Comparison of ENCODE assay signal across 21 mouse cellular contexts in the genomic region with DNA sequence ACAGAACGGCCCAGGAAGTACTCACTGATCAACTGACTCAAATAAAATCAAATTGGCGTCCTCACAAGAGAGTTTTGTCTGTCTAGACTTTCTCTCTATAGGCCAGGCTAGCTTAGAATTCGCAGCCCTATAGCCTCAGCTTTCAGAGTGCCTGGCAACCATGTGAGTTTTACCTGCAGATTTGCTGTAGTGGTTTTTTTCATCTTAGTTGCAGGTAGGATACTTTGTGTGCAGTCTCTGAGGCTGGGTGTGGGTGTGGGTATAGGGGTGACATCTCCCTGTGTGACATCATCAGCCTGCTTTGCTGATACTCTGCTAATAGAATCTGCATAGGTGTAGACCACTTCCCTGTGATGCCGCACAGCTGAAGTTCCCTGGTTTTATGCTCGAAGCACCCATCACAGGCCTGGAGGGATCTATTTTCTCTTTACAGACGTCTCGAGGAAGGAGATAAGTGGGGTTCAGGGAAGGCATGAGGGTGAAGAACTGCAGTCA. TPM values are rescaled to one million over a fixed set of nuclear protein-coding genes. Genes with fewer than 3 reads are reported as not detected.
A peak's percentile ranks its signal among the peaks of the same experiment; 100 is the strongest.
DNase-seq lines count a peak whose midpoint lies in the region; ATAC-seq and TF ChIP-seq lines count a peak whose summit lies in the region.
"Had no signal": no experiment of that assay in that cellular context is flagged by ENCODE, and none has a peak within 500 bp of the region (broad histone marks: within the 10 kb centered on the region; RNA-seq: fewer than 3 reads in every experiment).

No protein-coding gene starts in this region.

- peak overlapping the region; percentile 39 for H3K4me3 ChIP-seq in spleen, adult 2 months (ENCODE audit: extremely low read depth, insufficient read depth, insufficient read length)
- H3K4me3 ChIP-seq: embryonic facial prominence, embryonic 10.5 days; forebrain, embryonic 13.5 days; heart, adult 2 months; heart, embryonic 12.5 days; hindbrain, embryonic 10.5 days; hindbrain, embryonic 15.5 days had no signal

- WGBS in spleen, adult 2 months: 64% methylated on average over 7 of the region's 7 CpGs

- H3K4me1 ChIP-seq in spleen, adult 2 months (ENCODE audit: control insufficient read depth, insufficient read depth, insufficient read length): peaks cover 23% of the 10 kb centered on the region; the same call in 1 of the 2 replicates
- H3K4me1 ChIP-seq: embryonic facial prominence, embryonic 10.5 days; forebrain, embryonic 13.5 days; heart, embryonic 12.5 days; hindbrain, embryonic 10.5 days; hindbrain, embryonic 15.5 days had no signal

- peak; percentile 69 for ATAC-seq in activated CD4-positive, CD25-positive, alpha-beta regulatory T cell, adult 4 months
- ATAC-seq: forebrain, embryonic 13.5 days had no signal

- H3K36me3 ChIP-seq in spleen, adult 2 months (ENCODE audit: control insufficient read depth, insufficient read depth, low read length): peaks cover 1% of the 10 kb centered on the region; the same call in 1 of the 2 replicates
- H3K36me3 ChIP-seq: embryonic facial prominence, embryonic 10.5 days; heart, embryonic 12.5 days; hindbrain, embryonic 10.5 days; hindbrain, embryonic 15.5 days had no signal

- no peak for DNase-seq in spleen, adult 2 months (ENCODE audit: low read depth in 1 of 2, low spot score in 2 of 2)
- DNase-seq in spleen, postnatal 36 days (ENCODE audit: low spot score in 2 of 2): no peak
- DNase-seq in CD4-positive, CD25-positive, alpha-beta regulatory T cell, adult 2 months (ENCODE audit: low read depth, low spot score): peak; percentile 52
- DNase-seq in naive thymus-derived CD4-positive, alpha-beta T cell, adult 2 months (ENCODE audit: low read depth): peak; percentile 52
- no peak for DNase-seq in adrenal gland, postnatal 36 days
- DNase-seq in kidney, adult 18-20 months: no peak
- no peak for DNase-seq in frontal cortex, postnatal 36 days (ENCODE audit: low spot score in 2 of 2)
- DNase-seq: adrenal gland, adult 2 months; adrenal gland, postnatal 25 days; cerebellum, adult 2 months; cerebellum, postnatal 10 days; gastrocnemius, postnatal 14 days; heart, adult 2 months had no signal

- TF ChIP-seq CTCF in spleen, adult 2 months (IDR thresholded peaks at IDR 0.05; ENCODE audit: extremely low read depth, insufficient read depth, insufficient read length, insufficient replicate concordance): no peak

- H3K27ac ChIP-seq in spleen, adult 2 months (ENCODE audit: insufficient read depth, low read length): peak overlapping the region; percentile 98
- H3K27ac ChIP-seq: embryonic facial prominence, embryonic 10.5 days; forebrain, embryonic 13.5 days; heart, adult 2 months; hindbrain, embryonic 10.5 days; hindbrain, embryonic 15.5 days had no signal

- no peak for TF ChIP-seq POLR2A in spleen, adult 2 months (IDR thresholded peaks at IDR 0.05; ENCODE audit: low read depth, low read length)

- H3K27me3 ChIP-seq in spleen, adult 2 months (ENCODE audit: control insufficient read depth, insufficient read depth, low read length): no peaks in the 10 kb centered on the region
- H3K27me3 ChIP-seq: forebrain, embryonic 13.5 days; heart, embryonic 12.5 days; hindbrain, embryonic 15.5 days had no signal

RNA-seq across cellular contexts. Expression of a gene that starts 1.2 kb away (rescaled TPM):
- polyA plus RNA-seq in spleen, adult 2 months (2012; rRNA removed): 63.7 and 80.7 TPM in 2 replicates
- 10 to 100 TPM; 35.9 to 55.7 TPM for polyA plus RNA-seq in activated CD4-positive, CD25-positive, alpha-beta regulatory T cell, adult 4 months (2017; shearing (Covaris generic))
- total RNA-seq in adrenal gland, postnatal 36 days (2021): under 1 TPM; 0.33 to 0.53 TPM
- total RNA-seq: MEL had no signal
- polyA plus RNA-seq: C2C12; forebrain, embryonic 13.5 days had no signal

Comparison
In these comparisons a context has a peak if more than half of its experiments do, and no peak if none do; other contexts are left out.
1. DNase-seq: peak in CD4-positive, CD25-positive, alpha-beta regulatory T cell, adult 2 months (single experiment) and naive thymus-derived CD4-positive, alpha-beta T cell, adult 2 months (single experiment); none in spleen, adult 2 months (0 of 2), spleen, postnatal 36 days (0 of 2), adrenal gland, postnatal 36 days (0 of 2), kidney, adult 18-20 months (single experiment) and frontal cortex, postnatal 36 days (0 of 2).